30 mouse cellular contexts compared by ENCODE assay signal in genomic region chr16:35598802-35599201, GRCm38 (mm10). TPM values are rescaled to one million over a fixed set of nuclear protein-coding genes. Genes with fewer than 3 reads are reported as not detected.
DNase-seq lines count a peak whose midpoint lies in the region; ATAC-seq lines count a peak whose summit lies in the region.
"Had no signal": no experiment of that assay in that cellular context is flagged by ENCODE, and none has a peak within 500 bp of the region (broad histone marks: within the 10 kb centered on the region; RNA-seq: fewer than 3 reads in every experiment).

No protein-coding gene starts in this region.

- WGBS in forebrain, embryonic 15.5 days = 25% methylated on average over 5 of the region's 5 CpGs
- 71% methylated on average over 5 of the region's 5 CpGs for WGBS in midbrain, embryonic 13.5 days

- no peak overlapping the region for H3K4me3 ChIP-seq in forebrain, embryonic 15.5 days
- H3K4me3 ChIP-seq in midbrain, embryonic 13.5 days (replicated peaks) = no peak overlapping the region
- H3K4me3 ChIP-seq: gastrocnemius, adult 2 months; heart, adult 2 months; heart, embryonic 13.5 days; limb, embryonic 12.5 days; liver, embryonic 15.5 days; neural tube, embryonic 12.5 days had no signal

- DNase-seq in left cerebral cortex, postnatal 4 days = peak; percentile 34
- no peak for DNase-seq in left cerebral cortex, postnatal 36 days (ENCODE audit: low spot score in 2 of 2)
- no peak for DNase-seq in adrenal gland, postnatal 10 days
- DNase-seq in cerebellum, adult 11 months = no peak
- DNase-seq: adrenal gland, postnatal 36 days; B cell, adult 2 months; cerebellum, adult 9-10 months; cerebellum, postnatal 36 days; gastrocnemius, adult 2 months; gastrocnemius, postnatal 36 days; heart, adult 2 months; heart, postnatal 10 days; kidney, adult 8-10 months; kidney, postnatal 4 days; layer of hippocampus, postnatal 36 days; lung, embryonic 14.5 days; lung, postnatal 14 days; right cerebral cortex, postnatal 4 days; thymus, adult 18-20 months; thymus, postnatal 4 days had no signal

- peak overlapping the region; percentile 47 for H3K27ac ChIP-seq in forebrain, embryonic 15.5 days (replicated peaks)
- peak overlapping the region; percentile 61 for H3K27ac ChIP-seq in midbrain, embryonic 13.5 days
- H3K27ac ChIP-seq: gastrocnemius, adult 2 months; heart, adult 2 months; heart, embryonic 13.5 days; kidney, postnatal 0 days; liver, embryonic 15.5 days; neural tube, embryonic 12.5 days; stomach, postnatal 0 days had no signal

- H3K27me3 ChIP-seq in forebrain, embryonic 15.5 days = no peaks in the 10 kb centered on the region
- H3K27me3 ChIP-seq in midbrain, embryonic 13.5 days = no peaks in the 10 kb centered on the region
- H3K27me3 ChIP-seq: neural tube, embryonic 12.5 days had no signal

- H3K9me3 ChIP-seq in forebrain, embryonic 15.5 days = no peaks in the 10 kb centered on the region
- no peaks in the 10 kb centered on the region for H3K9me3 ChIP-seq in midbrain, embryonic 13.5 days
- H3K9me3 ChIP-seq: heart, embryonic 13.5 days; limb, embryonic 12.5 days; liver, embryonic 15.5 days; neural tube, embryonic 12.5 days had no signal

- no peak overlapping the region for H3K9ac ChIP-seq in forebrain, embryonic 15.5 days (replicated peaks)
- H3K9ac ChIP-seq in midbrain, embryonic 13.5 days (replicated peaks) = no peak overlapping the region
- H3K9ac ChIP-seq: heart, embryonic 13.5 days; limb, embryonic 12.5 days; liver, embryonic 15.5 days; lung, embryonic 14.5 days; neural tube, embryonic 12.5 days had no signal

- no peak overlapping the region for H3K4me2 ChIP-seq in forebrain, embryonic 15.5 days (replicated peaks)
- no peak overlapping the region for H3K4me2 ChIP-seq in midbrain, embryonic 13.5 days (replicated peaks)
- H3K4me2 ChIP-seq: heart, embryonic 13.5 days; limb, embryonic 12.5 days; liver, embryonic 15.5 days; lung, embryonic 14.5 days; neural tube, embryonic 12.5 days had no signal

- intact Hi-C loops in left cerebral cortex, postnatal 4 days (cut with DNase I) = no loop called here
- intact Hi-C loops in left cerebral cortex, postnatal 36 days (cut with DNase I) = no loop called here

- peaks cover 84% of the 10 kb centered on the region for H3K4me1 ChIP-seq in forebrain, embryonic 15.5 days
- H3K4me1 ChIP-seq in midbrain, embryonic 13.5 days (replicated peaks) = peaks cover 86% of the 10 kb centered on the region
- H3K4me1 ChIP-seq: liver, embryonic 15.5 days had no signal

- H3K36me3 ChIP-seq in forebrain, embryonic 15.5 days = no peaks in the 10 kb centered on the region
- H3K36me3 ChIP-seq in midbrain, embryonic 13.5 days = no peaks in the 10 kb centered on the region
- H3K36me3 ChIP-seq: heart, embryonic 13.5 days; limb, embryonic 12.5 days; liver, embryonic 15.5 days had no signal

- ATAC-seq in forebrain, embryonic 15.5 days (replicated peaks) = no peak
- no peak; the same call in 1 of the 2 replicates for ATAC-seq in midbrain, embryonic 13.5 days
- ATAC-seq: intestine, embryonic 16.5 days had no signal

RNA-seq across cellular contexts. Expression of gene Sema5b, which starts 57.9 kb away (rescaled TPM):
- total RNA-seq in left cerebral cortex, postnatal 4 days (2021) = 10 to 100 TPM; 29.9 to 30.5 TPM
- total RNA-seq in left cerebral cortex, postnatal 36 days (2021) = 10 to 100 TPM; 12.7 to 20.4 TPM
- polyA plus RNA-seq in forebrain, embryonic 15.5 days (2015; fragmentation: Nextera tagmentation; extraction: Ambion mirVana) = 31.5 and 34.0 TPM in 2 replicates
- 36.9 and 43.6 TPM in 2 replicates for polyA plus RNA-seq in midbrain, embryonic 13.5 days (2015; fragmentation: Nextera tagmentation; extraction: Ambion mirVana)
- total RNA-seq in adrenal gland, postnatal 10 days (2021) = 1 to 10 TPM; 5.2 to 6.0 TPM
- total RNA-seq: hematopoietic stem cell, adult 5-6 weeks had no signal
